Mouse (Mus musculus): Measurements from ENCODE around the gene Gng2.
"Not testable (repeated sequence)": the region's sequence is repeated elsewhere in the genome, so short reads cannot be mapped to it uniquely, and the experiment has no call there.

Gng2 gene

GRCm38 (mm10) chr14:19938545-19938944 lies 38.9 kb downstream of the Gng2 start:
- in situ Hi-C loops (cut with MboI, MseI) = no loop called here

DNA sequence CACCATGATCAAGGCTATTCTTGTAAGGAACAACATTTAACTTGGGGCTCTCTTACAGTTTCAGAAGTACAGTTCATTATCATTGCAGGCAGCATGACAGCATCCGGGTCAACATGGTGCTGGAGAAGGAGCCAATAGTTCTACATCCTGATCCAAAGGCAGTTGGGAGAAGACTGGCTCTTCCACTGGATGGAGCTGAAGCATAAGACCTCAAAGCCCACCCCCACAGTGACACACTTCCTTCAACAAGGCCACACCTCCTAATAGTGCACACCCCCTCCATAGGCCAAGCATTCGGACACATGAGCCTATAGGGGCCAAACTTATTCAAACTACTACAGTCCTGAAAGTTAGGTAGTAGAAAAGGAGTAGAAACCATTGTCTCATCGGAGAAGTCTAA lies 42.3 kb downstream of the Gng2 start:
- in situ Hi-C loops (cut with MboI, MseI) = no loop called here

GRCm38 (mm10) chr14:19933314-19933713 lies 44.1 kb downstream of the Gng2 start:
- in situ Hi-C loops (cut with MboI, MseI) = no loop called here

DNA sequence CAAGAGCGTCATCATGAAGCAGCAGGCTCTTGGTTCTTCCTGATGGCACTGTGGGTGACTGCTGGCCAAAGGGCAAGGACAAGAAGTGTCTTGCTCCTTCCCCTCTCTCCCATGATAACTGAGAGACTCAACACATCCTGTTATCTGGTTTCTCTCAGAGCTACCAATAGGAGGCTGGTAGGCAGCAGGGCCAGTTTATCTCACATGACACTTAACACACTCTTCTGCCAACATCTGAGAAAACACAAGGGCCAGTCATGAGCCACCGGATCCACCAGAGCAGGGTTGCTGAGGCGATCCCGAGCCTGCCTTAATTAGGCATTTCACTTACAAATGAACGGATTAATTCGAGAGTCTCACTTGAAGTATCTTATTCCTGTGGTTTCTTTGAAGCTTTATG lies 49.5 kb downstream of the Gng2 start:
- in situ Hi-C loops (cut with MboI, MseI) = no loop called here

- in situ Hi-C loops (cut with MboI, MseI) = no loop called here
Observed at GRCm38 (mm10) chr14:19927156-19927555, 50.3 kb downstream of the Gng2 start.

- in situ Hi-C loops (cut with MboI, MseI) = no loop called here
Observed at GRCm38 (mm10) chr14:19926312-19926711, 51.1 kb downstream of the Gng2 start.

DNA sequence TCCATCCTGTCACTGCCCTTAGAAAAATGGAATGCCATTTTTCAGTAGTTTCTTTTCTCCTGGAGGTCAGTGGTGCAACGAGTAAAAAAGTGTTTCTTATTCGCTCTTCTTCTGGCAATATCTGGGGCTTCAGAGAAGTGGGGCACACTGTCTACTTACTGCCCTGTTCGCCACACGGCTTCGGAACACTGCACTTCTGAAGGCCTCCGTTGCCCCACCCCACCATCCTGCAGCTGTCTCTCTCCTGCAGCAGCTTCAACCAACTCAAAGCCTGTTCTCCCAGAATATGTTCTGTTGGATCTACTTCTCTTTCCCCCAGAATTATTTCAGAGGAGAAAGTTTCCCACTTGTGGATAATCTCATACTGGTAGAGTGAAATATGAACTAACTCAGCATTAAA lies 52.3 kb downstream of the Gng2 start:
- in situ Hi-C loops (cut with MboI, MseI) = no loop called here

GRCm38 (mm10) chr14:19924086-19924485 lies 53.3 kb downstream of the Gng2 start:
- in situ Hi-C loops (cut with MboI, MseI) = no loop called here

- in situ Hi-C loops (cut with MboI, MseI) = no loop called here
Observed at GRCm38 (mm10) chr14:19920254-19920691, 57.2 kb downstream of the Gng2 start.

- in situ Hi-C loops (cut with MboI, MseI) = no loop called here
Observed at GRCm38 (mm10) chr14:19919789-19920188, 57.6 kb downstream of the Gng2 start.

DNA sequence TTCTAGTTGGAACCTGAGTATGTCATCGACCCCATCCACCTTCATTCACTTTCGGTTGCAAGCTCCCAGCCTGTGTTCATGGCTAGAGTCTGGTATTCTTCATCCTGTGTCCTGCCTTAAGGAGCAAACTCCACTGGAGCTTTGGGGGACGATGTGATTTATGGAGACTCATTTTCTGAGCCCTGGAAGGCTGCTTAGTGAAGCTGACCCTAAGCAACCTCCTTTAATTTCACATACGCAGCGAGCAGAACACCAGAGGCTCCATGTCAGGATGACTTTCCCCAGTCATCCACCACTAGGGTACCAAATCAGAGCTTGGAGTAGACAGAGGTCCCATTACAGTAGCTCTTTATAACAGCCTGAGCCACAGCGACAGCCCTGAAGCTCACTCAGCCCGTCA lies 59.9 kb downstream of the Gng2 start:
- in situ Hi-C loops (cut with MboI, MseI) = no loop called here

GRCm38 (mm10) chr14:19916315-19916714 lies 61.1 kb downstream of the Gng2 start:
- in situ Hi-C loops (cut with MboI, MseI) = no loop called here

DNA sequence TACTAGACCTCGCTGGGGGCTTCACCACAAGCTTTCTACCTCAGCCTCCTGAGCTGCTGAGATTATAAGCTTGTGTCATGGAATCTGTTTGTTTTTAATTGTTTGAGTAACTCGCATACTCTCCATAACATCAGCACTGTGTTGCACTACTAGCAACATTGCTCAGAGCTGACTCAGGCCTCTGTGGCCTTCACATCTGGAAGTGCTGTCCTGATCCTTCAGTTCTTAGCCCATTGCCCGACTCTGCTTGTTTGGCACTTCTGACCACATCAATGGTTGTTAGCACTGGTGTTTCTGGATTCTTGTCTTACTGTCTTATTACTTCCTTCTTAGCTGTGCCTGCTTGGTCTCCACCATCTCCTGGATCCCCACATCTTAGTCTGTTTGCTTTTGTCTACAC lies 64.5 kb downstream of the Gng2 start:
- in situ Hi-C loops (cut with MboI, MseI) = no loop called here

DNA sequence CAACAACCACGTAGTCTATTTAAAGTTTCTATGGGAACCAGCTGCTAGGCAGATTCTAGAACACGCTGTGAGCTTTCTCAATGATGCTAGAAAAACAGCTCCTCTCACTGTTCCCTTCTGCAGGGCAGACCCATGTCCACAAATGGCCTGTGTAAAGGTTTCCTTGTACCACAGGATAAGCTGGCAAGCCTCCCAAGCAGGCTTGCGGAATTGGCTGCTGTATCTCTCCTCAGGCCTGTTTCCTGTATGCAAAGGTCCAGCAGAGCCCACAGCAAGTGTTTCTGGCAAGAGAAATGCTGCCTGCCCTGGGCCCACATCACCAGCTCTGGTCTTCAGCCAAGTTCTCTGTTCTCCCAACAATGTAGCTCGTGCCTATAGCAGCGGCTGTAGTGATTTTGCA lies 71.8 kb downstream of the Gng2 start:
- in situ Hi-C loops (cut with MboI, MseI) = no loop called here

- in situ Hi-C loops (cut with MboI, MseI) = no loop called here
Observed at GRCm38 (mm10) chr14:19904821-19905220, 72.6 kb downstream of the Gng2 start.

GRCm38 (mm10) chr14:19904031-19904430 lies 73.4 kb downstream of the Gng2 start:
- in situ Hi-C loops (cut with MboI, MseI) = no loop called here

GRCm38 (mm10) chr14:19900492-19900891 lies 76.9 kb downstream of the Gng2 start:
- in situ Hi-C loops (cut with MboI, MseI) = no loop called here

DNA sequence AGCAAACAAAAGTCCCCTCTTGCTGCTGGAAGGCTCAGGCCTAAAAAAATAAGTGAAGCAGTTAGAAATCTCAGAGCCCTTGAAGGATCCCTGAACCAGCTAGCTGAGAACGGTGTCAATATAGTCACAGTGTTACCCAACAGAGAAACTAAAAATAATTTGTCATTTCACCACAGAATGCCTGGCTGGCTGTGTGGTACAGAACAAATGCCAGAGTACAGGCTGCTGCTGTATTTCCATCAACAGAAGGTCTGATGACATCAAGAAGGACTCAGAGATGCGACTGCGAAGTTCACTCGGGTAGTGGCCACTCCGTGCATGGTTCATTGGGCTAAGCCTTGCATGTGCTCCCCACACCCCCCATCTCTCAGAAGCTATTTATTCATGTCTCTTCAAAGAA lies 89.9 kb downstream of the Gng2 start:
- in situ Hi-C loops (cut with MboI, MseI) = no loop called here

GRCm38 (mm10) chr14:19884431-19884830 lies 93.0 kb downstream of the Gng2 start:
- in situ Hi-C loops (cut with MboI, MseI) = not testable (repeated sequence)

DNA sequence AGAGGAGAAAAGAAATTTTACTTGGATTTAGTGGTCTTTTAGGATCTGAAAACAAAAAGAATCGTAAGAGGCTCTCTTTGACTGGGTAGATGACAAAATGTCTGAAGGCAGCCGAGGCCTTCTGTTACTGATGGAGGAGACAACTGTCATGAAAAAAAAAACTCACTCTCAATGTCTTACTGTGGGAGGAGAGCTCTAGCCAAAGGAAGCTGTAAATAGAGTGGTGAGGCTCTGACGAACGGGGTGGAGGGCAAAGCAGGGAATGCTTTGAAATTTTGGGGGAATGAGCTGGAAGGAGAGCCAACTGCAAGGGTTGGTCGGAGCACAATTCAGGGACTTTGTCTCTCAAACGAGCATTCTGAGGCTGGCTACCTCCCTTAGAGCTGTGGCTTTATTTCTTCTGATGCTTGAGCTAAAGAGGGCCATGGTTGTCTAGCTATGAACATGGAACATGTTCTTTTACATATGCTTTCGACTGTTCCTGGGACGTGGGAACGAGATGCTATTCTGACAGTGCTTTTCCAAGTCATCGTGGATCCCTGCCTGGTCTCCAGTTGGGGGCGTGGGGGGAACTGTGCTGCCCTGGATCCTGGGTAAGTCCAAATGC lies 103.1 kb downstream of the Gng2 start:
- in situ Hi-C loops (cut with MboI, MseI) = no loop called here

GRCm38 (mm10) chr14:19867286-19867935 lies 110.0 kb downstream of the Gng2 start:
- in situ Hi-C loops (cut with MboI, MseI) = no loop called here

GRCm38 (mm10) chr14:19865121-19865520 lies 112.3 kb downstream of the Gng2 start:
- in situ Hi-C loops (cut with MboI, MseI) = not testable (repeated sequence)

GRCm38 (mm10) chr14:19861311-19862080 lies 115.9 kb downstream of the Gng2 start:
- in situ Hi-C loops (cut with MboI, MseI) = no loop called here
